Mouse (Mus musculus): Measurements from ENCODE around the gene Vmn1r127. TPM values are rescaled to one million over a fixed set of nuclear protein-coding genes. Genes with fewer than 3 reads are reported as not detected.
"Not testable (repeated sequence)": the region's sequence is repeated elsewhere in the genome, so short reads cannot be mapped to it uniquely, and the experiment has no call there.

Gene Vmn1r127
- not detected in 2 replicates for polyA plus RNA-seq (2014; fragmentation: Nextera tagmentation; extraction: Ambion mirVana)

DNA sequence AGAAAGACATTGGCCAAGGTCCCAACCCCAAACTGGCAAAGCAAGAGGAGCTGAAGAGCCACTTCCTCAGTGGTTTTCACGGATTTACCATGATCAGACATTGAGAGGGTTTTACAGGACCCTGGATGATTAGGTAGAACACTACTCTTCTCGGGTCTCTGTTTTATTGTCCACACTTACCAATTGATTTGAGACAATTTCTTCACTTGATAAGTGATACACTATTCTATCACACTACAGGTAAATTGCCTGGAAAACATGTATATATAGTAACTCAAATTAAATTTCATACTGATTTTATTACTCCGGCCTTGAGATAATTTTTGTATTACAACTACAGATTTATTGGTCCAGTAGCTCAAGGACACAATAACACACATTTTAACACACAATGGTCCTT is at the start of gene Vmn1r127:
Gene Vmn1r127 (minus strand): TSS at position 101 of the 400 bp plus-strand sequence.
- not testable (repeated sequence) for H3K4me3 ChIP-seq (ENCODE audit: low read depth, low read length); H3K27me3 ChIP-seq (ENCODE audit: control insufficient read depth, insufficient read depth, low read length); H3K9ac ChIP-seq (replicated peaks; ENCODE audit: low read length); H3K4me1 ChIP-seq (ENCODE audit: control insufficient read depth, insufficient read depth, low read length); H3K27ac ChIP-seq (replicated peaks; ENCODE audit: low read depth, low read length); ATAC-seq (replicated peaks; ENCODE audit: insufficient number of reproducible peaks, low FRiP score, low TSS enrichment, low read depth); DNase-seq (ENCODE audit: low spot score); H3K36me3 ChIP-seq (replicated peaks; ENCODE audit: control insufficient read depth, insufficient read depth, low read depth, low read length); H3K4me2 ChIP-seq (ENCODE audit: low read depth, low read length); H3K9me3 ChIP-seq (replicated peaks; ENCODE audit: control insufficient read depth, low read length)
- no CpG with 5 or more reads among the region's 3 CpGs for WGBS

DNA sequence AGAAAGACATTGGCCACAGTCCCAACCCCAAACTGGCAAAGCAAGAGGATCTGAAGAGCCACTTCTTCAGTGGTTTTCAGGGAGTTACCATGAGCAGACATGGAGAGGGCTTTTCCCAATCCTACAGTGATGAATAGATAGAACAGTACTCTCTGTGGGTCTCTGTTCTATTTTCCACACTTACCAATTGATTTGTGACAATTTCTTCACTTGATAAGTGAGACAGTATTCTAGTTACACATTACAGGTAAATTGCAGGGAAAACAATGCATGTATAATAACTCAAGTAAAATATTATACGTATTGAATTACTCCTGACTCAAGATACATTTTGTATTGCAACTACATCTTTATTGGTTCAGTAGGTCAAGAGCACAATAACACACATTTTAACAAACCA is 41.5 kb upstream of the Vmn1r127 start, which contains the start of gene Vmn1r129:
Gene Vmn1r129 (minus strand): TSS at position 101 of the 400 bp plus-strand sequence.
- not testable (repeated sequence) for H3K27ac ChIP-seq (replicated peaks; ENCODE audit: low read depth, low read length); H3K4me1 ChIP-seq (ENCODE audit: control insufficient read depth, insufficient read depth, low read length); H3K9me3 ChIP-seq (replicated peaks; ENCODE audit: control insufficient read depth, low read length); H3K4me3 ChIP-seq (ENCODE audit: low read depth, low read length); H3K36me3 ChIP-seq (replicated peaks; ENCODE audit: control insufficient read depth, insufficient read depth, low read depth, low read length); H3K9ac ChIP-seq (replicated peaks; ENCODE audit: low read length); H3K27me3 ChIP-seq (ENCODE audit: control insufficient read depth, insufficient read depth, low read length); ATAC-seq (replicated peaks; ENCODE audit: insufficient number of reproducible peaks, low FRiP score, low TSS enrichment, low read depth); DNase-seq (ENCODE audit: low spot score); H3K4me2 ChIP-seq (ENCODE audit: low read depth, low read length)
- WGBS, result no CpG with 5 or more reads among the region's 1 CpGs

DNA sequence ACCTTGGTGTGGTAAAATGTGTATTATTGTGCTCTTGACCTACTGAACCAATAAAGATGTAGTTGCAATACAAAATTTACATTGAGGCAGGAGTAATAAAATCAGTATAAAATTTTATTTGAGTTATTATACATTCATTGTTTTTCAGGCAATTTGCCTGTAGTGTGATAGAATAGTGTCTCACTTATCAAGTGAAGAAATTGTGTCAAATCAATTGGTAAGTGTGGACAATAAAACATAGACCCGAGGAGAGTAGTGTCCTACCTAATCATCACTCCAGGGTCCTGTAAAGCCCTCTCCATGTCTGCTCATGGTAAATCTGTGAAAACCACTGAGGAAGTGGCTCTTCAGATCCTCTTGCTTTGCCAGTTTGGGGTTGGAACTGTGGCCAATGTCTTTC is 29.4 kb upstream of the Vmn1r127 start, which contains the start of gene Vmn1r128:
Gene Vmn1r128 (plus strand): TSS at position 301 of the 400 bp plus-strand sequence.
- not testable (repeated sequence) for H3K4me3 ChIP-seq (ENCODE audit: low read depth, low read length); H3K4me1 ChIP-seq (ENCODE audit: control insufficient read depth, insufficient read depth, low read length); H3K9me3 ChIP-seq (replicated peaks; ENCODE audit: control insufficient read depth, low read length); H3K27me3 ChIP-seq (ENCODE audit: control insufficient read depth, insufficient read depth, low read length); H3K4me2 ChIP-seq (ENCODE audit: low read depth, low read length); H3K36me3 ChIP-seq (replicated peaks; ENCODE audit: control insufficient read depth, insufficient read depth, low read depth, low read length); H3K9ac ChIP-seq (replicated peaks; ENCODE audit: low read length); DNase-seq (ENCODE audit: low spot score); ATAC-seq (replicated peaks; ENCODE audit: insufficient number of reproducible peaks, low FRiP score, low TSS enrichment, low read depth); H3K27ac ChIP-seq (replicated peaks; ENCODE audit: low read depth, low read length)
- WGBS, result 73% methylated on average over 1 of the region's 1 CpGs

DNA sequence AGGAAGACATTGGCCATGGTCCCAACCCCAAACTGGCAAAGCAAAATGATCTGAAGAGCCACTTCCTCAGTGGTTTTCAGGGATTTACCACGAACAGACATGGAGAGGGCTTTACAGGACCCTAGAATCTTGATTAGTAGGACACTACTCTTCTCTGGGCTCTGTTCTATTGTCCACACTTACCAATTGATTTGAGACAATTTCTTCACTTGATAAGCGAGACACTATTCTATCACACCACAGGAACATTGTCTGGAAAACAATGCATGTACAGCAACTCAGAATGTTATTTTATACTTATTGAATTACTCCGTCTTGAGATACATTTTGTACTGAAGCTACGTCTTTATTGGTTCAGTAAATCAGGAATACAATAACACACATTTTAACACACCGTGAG is 18.3 kb downstream of the Vmn1r127 start, which contains the start of gene Vmn1r126:
Gene Vmn1r126 (minus strand): TSS at position 101 of the 400 bp plus-strand sequence.
- H3K4me1 ChIP-seq (ENCODE audit: control insufficient read depth, insufficient read depth, low read length); H3K9me3 ChIP-seq (replicated peaks; ENCODE audit: control insufficient read depth, low read length); H3K4me2 ChIP-seq (ENCODE audit: low read depth, low read length); H3K36me3 ChIP-seq (replicated peaks; ENCODE audit: control insufficient read depth, insufficient read depth, low read depth, low read length); ATAC-seq (replicated peaks; ENCODE audit: insufficient number of reproducible peaks, low FRiP score, low TSS enrichment, low read depth); DNase-seq (ENCODE audit: low spot score); H3K27ac ChIP-seq (replicated peaks; ENCODE audit: low read depth, low read length); H3K9ac ChIP-seq (replicated peaks; ENCODE audit: low read length); H3K27me3 ChIP-seq (ENCODE audit: control insufficient read depth, insufficient read depth, low read length); H3K4me3 ChIP-seq (ENCODE audit: low read depth, low read length): not testable (repeated sequence)
- WGBS, result no CpG with 5 or more reads among the region's 5 CpGs

DNA sequence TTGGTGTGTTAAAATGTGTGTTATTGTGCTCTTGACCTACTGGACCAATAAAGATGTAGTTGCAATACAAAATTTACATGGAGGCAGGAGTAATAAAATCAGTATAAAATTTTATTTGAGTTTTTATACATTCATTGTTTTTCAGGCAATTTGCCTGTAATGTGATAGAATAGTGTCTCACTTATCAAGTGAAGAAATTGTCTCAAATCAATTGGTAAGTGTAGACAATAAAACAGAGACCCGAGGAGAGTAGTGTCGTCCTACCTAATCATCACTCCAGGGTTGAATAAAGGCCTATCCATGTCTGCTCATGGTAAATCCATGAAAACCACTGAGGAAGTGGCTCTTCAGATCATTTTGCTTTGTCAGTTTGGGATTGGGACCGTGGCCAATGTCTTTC is 47.8 kb downstream of the Vmn1r127 start, which contains the start of gene Vmn1r125:
Gene Vmn1r125 (plus strand): TSS at position 301 of the 400 bp plus-strand sequence.
- not testable (repeated sequence) for H3K27ac ChIP-seq (replicated peaks; ENCODE audit: low read depth, low read length); H3K27me3 ChIP-seq (ENCODE audit: control insufficient read depth, insufficient read depth, low read length); H3K4me1 ChIP-seq (ENCODE audit: control insufficient read depth, insufficient read depth, low read length); ATAC-seq (replicated peaks; ENCODE audit: insufficient number of reproducible peaks, low FRiP score, low TSS enrichment, low read depth); H3K9me3 ChIP-seq (replicated peaks; ENCODE audit: control insufficient read depth, low read length); H3K4me2 ChIP-seq (ENCODE audit: low read depth, low read length); DNase-seq (ENCODE audit: low spot score); H3K9ac ChIP-seq (replicated peaks; ENCODE audit: low read length); H3K36me3 ChIP-seq (replicated peaks; ENCODE audit: control insufficient read depth, insufficient read depth, low read depth, low read length); H3K4me3 ChIP-seq (ENCODE audit: low read depth, low read length)
- 65% methylated on average over 3 of the region's 3 CpGs for WGBS

Other genes with a start within 250 kb of the Vmn1r127 start
- not detected in 2 replicates for gene Vmn1r121, start 221.3 kb downstream of the Vmn1r127 start, polyA plus RNA-seq (2014; fragmentation: Nextera tagmentation; extraction: Ambion mirVana)
- not detected in 2 replicates for gene Vmn1r122, start 185.7 kb downstream of the Vmn1r127 start, polyA plus RNA-seq (2014; fragmentation: Nextera tagmentation; extraction: Ambion mirVana)
- not detected in 2 replicates for gene Vmn1r123, start 157.7 kb downstream of the Vmn1r127 start, polyA plus RNA-seq (2014; fragmentation: Nextera tagmentation; extraction: Ambion mirVana)
- gene Gm5157, start 129.4 kb downstream of the Vmn1r127 start, polyA plus RNA-seq (2014; fragmentation: Nextera tagmentation; extraction: Ambion mirVana), result not detected in 2 replicates
- gene Vmn1r124, start 59.2 kb downstream of the Vmn1r127 start, polyA plus RNA-seq (2014; fragmentation: Nextera tagmentation; extraction: Ambion mirVana), result not detected in 2 replicates
- not detected in 2 replicates for gene Vmn1r125, start 47.7 kb downstream of the Vmn1r127 start, polyA plus RNA-seq (2014; fragmentation: Nextera tagmentation; extraction: Ambion mirVana)
- not detected in 2 replicates for gene Vmn1r126, start 18.4 kb downstream of the Vmn1r127 start, polyA plus RNA-seq (2014; fragmentation: Nextera tagmentation; extraction: Ambion mirVana)
- gene Vmn1r128, start 29.5 kb upstream of the Vmn1r127 start, polyA plus RNA-seq (2014; fragmentation: Nextera tagmentation; extraction: Ambion mirVana), result not detected in 2 replicates
- not detected in 2 replicates for gene Vmn1r129, start 41.4 kb upstream of the Vmn1r127 start, polyA plus RNA-seq (2014; fragmentation: Nextera tagmentation; extraction: Ambion mirVana)
- not detected in 2 replicates for gene Gm6882, start 112.9 kb upstream of the Vmn1r127 start, polyA plus RNA-seq (2014; fragmentation: Nextera tagmentation; extraction: Ambion mirVana)
- gene Vmn1r130, start 191.9 kb upstream of the Vmn1r127 start, polyA plus RNA-seq (2014; fragmentation: Nextera tagmentation; extraction: Ambion mirVana), result not detected in 2 replicates
- not detected in 2 replicates for gene Vmn1r131, start 226.2 kb upstream of the Vmn1r127 start, polyA plus RNA-seq (2014; fragmentation: Nextera tagmentation; extraction: Ambion mirVana)

Data from embryonic facial prominence, embryonic 11.5 days (tissue).